Mouse (Mus musculus): ENCODE results near the gene Olfr1441.

- TF ChIP-seq CTCF (IDR thresholded peaks at IDR 0.05; ENCODE audit: control insufficient read depth, insufficient read depth, insufficient read length) (no peak), MAX (IDR thresholded peaks at IDR 0.05) (no peak), MYOG (IDR thresholded peaks at IDR 0.05; ENCODE audit: control insufficient read depth, extremely low read depth, insufficient read length) (no peak), MYOD1 (IDR thresholded peaks at IDR 0.05; ENCODE audit: control insufficient read depth, insufficient read length, low read depth) (no peak), CEBPB (IDR thresholded peaks at IDR 0.05; ENCODE audit: low read depth) (no peak), USF1 (IDR thresholded peaks at IDR 0.05; ENCODE audit: low read depth) (no peak), FOSL1 (IDR thresholded peaks at IDR 0.05; ENCODE audit: insufficient read depth, low read length, poor library complexity, severe bottlenecking) (no peak)
These were observed 40.3 kb downstream of the Olfr1441 start for GRCm38 (mm10) chr19:12457401-12458066.
